Mouse (Mus musculus) spleen, postnatal 14 days (tissue): ENCODE measurements around the gene Tnfsf12.

Source experiments
- DNase-seq, 2 experiments: peaks; one replicate each; pipeline ENCODE4 v3.0.0; 2021 to 2022; ENCODE audit warnings: low spot score in 2 of 2

Gene Tnfsf12

DNA sequence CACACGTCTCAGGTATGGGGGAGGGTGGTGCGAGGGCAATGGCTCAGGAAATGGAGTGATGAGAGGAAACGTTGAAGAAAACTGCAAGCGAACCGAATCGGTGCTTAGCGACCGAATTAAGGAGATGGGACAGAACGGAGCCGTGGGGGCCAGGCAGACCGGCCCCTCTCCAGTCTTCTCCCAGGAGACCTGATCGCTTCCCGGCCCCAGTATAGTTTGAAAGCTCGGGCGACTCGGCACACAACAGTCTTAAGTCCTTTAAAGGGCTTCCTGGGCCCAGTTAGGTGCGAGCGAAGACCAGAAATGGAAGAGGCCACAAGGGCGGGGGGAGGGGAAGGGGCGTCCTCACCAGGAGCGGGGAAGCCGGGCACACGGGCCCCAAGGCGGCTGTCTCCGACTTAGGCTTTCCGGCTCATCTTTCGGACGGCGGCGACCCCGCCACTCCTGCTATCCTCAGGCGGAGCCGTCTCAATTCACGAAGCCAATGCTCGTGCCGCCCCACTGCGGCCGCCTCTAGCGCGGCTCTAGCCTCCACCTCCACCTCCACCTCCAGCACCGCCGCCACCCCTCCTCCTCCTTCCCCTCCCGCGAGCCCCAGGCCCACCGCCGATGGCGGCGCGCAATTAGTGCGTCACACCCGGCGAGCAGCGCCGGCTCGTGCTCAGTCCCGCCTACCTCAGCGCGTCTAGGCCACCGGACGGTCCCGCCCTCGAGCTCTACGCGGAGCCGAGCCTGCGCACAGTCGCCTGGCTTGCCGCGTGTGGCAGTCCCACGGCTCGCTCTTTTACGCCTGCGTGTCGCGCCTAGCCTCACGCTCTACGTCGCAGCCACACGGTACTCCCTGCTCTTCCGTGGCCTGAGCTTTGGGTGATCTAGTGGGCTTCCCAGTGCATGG, 14.1 kb downstream of the Tnfsf12 start, which contains the start of gene Senp3:
Gene Senp3 (minus strand): TSS at position 771 of the 895 bp plus-strand sequence.
- peak; percentile 89 to 96 for DNase-seq

DNA sequence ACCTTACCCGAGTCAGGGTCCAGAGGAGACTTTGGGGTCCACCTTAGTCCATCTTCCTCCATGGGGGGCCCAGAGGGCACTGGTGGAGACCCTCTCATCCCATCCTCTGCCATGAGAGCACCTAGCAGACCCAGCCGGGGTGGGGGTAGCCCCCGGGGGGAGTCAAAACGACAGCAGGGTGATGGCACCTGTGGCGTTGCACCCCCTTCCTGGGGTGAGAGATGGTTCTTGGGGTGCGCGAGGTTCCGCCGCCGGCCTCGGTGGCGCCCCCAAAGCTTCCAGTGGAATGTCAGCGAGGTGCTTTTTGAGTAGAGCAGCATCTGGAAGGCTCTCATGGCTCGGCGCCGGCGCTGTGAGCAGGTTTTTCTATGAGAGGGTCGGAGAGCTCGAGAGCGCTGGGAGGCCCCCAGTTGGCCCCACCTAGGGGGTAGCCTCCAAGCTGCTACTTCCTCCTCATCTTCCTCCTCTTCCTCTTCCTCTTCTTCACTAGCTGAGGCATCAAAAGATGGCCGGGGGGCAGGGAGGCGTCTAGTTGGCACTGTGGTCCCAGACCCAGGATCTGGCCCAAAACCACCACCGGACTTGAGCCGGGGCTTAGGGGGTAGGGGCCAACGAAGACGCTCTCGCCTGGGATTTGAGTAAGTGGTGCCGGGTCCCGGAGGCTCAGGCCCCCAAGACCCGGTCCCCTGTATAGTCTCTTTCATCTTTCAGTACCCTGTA, 15.4 kb downstream of the Tnfsf12 start:
- no peak for DNase-seq

DNA sequence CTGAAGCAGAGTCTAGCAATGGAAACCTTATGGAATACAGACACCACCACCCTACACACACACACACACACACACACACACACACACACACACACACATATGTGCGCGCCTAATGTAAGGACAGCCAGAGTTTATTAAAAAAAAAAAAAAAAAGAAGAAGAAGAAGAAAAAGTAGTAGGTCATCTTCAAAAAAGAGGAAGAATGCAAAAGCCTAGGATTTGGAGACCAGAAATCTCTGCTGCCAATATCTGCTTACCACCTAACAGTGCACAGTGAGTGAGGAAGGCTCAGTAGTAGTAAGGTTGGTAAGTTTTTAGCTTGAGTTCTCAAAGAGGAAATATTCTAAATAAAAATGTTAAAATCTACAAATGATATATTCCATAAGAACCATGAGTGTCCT, 16.5 kb downstream of the Tnfsf12 start:
- no peak for DNase-seq

DNA sequence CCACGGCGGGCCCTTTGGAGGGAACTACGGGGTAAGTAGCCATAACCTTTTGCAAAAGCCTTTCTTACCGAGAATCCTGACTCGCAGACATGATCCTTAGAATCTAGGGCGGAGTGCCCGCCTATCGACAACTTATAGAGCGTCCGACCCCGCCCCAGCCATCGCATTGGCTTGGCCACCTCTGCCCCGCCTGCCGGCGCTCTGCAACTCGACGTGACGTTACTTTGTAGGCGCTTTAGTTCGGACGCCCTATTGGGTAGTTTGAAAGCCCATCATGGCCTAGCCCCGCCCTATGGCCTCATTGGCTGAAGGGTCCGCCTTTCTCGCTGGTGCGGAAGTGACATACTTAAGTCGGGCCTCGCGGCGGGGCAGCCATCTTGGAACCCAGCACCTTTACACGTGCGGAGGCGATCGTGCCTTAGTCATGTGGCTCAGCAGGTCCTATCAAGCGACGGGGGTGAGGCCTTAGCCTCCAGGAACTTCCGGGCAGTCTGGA, 23.4 kb downstream of the Tnfsf12 start, which contains the start of gene Eif4a1:
Gene Eif4a1 (minus strand): TSS at position 213 of the 496 bp plus-strand sequence.
- peak; percentile 98 to 99 for DNase-seq

DNA sequence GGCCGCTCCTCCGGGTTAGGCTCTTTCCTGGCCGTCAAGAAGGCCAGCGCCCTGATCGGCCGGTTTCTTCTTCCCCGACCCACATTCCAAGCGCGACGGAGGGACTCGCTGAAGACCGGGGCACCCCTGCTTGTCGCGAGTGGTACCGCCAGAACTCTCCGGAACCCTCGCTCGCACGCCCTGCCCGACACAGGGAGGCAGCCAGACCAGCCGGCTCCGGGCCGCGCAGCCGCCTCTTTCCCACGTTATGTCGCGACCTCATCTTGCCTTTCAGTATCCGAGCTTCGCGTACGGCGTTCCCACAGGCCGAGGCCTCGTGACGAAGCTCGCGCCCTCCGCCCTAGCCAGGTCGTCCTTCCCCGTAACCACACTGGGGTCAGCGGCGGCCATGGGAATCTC, 23.9 kb downstream of the Tnfsf12 start:
- DNase-seq: peak in 1 of 2 experiments; percentile 36

DNA sequence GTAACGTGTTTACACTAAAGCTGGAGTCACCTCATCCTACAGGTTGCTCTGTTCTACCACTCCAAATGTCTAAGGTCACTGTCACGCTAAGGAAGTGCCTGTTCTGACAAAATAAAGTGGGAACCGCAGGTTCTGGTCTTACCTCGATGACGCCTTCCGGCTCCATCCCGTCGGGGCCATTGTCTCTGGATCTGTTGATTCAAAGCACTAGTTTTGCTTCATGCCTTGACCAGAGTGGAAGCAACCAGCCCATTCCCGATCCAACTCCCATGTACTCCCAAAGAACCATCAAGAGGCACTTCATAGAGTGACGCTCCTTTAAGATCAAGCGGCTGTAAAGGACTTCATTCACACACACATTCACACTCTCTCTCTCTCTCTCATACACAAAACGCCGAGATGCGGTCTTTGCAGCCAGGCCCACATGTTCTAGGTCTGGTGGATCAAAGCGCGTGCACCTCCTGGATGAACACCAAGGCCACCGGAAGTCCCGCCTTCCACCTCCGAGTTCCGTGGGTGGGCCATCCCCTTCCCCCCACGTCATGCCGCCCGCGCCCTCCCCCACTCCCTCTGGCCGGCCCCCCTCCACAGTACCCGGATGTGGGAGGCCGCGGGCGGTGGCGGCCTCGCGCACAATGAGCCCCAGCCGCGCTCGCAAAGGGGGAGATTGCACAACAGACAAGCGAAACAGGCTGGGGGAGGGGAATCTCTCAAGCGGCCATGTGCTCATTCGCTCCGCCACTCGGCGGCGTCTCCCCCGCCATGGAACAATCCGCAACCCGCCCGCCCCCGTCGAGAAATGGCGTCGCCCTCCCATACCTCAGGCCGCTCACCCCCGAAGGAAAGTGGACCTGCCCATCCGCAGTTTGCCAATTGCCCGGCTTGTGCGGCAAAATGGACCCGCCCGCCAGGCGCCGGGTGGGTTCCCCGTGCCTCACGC, 24.6 kb downstream of the Tnfsf12 start:
- DNase-seq: peak; percentile 84 to 92

DNA sequence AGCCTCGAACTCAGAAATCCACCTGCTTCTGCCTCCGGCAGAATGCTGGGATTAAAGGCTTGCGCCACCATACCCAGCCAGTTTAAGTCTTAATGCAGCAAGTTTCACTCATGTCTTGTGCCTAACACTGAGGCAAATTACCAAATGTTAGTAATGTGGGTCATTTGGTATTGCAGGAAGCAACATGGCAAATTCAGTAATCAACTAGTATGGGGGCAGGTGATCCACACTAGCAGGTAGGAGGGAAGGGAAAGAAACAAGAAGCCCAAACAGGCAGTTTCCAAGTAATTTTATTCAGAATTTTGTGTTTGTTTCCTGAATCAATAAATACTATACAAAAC, 29.0 kb downstream of the Tnfsf12 start:
- DNase-seq: no peak

DNA sequence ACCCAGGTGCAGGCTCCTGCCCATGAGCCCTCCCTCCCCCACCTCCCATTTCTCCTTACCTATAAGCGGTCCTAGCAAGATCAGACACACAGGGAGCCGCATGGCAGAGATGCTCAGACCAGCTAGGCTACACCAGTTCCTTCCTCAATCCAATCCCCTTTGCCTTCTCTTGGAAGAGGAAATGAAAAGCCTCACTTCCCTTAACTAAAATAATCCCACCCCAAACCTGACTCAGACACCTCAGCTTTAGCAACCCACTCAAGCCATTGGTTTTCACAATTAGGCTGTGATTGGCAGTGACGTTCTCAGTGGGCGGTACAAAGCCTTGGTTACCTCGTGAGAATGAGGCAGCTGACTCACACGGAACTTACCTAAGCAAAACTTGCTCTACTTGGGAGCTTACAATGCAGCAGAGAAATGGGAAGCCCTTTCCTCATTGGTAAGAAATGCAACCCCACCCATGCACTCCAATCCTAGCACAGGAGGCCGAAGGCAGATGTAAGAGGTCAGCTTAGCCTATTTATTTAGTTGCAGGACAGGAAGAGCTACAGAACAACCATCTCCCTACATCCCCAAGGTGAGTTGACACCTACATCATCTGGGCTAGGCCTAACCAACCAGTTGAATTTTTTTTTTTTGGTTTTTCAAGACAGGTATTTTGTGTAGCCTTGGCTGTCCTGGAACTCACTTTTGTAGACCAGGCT, 29.5 kb downstream of the Tnfsf12 start, which contains the start of gene Cd68:
Gene Cd68 (minus strand): TSS at position 193 of the 704 bp plus-strand sequence.
- peak in 1 of 2 experiments; percentile 45 for DNase-seq

DNA sequence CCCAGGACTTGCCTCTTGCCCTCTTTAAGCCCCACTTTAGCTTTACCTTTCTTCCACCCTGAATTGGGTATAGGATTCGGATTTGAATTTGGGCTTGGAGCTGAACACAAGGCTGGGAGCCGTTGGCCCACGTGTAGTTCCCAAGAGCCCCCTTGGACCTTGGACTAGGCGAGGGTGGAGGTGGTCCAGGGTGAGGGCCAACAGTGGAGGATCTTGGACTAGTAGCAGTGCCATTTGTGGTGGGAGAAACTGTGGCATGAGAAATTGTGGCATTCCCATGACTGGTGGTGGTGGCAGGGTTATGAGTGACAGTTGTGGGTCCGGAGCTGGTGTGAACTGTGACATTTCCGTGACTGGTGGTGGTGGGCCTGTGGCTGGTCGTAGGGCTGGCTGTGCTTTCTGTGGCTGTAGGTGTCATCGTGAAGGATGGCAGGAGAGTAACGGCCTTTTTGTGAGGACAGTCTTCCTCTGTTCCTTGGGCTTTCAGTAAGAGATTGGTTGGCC, 30.1 kb downstream of the Tnfsf12 start:
- no peak for DNase-seq

DNA sequence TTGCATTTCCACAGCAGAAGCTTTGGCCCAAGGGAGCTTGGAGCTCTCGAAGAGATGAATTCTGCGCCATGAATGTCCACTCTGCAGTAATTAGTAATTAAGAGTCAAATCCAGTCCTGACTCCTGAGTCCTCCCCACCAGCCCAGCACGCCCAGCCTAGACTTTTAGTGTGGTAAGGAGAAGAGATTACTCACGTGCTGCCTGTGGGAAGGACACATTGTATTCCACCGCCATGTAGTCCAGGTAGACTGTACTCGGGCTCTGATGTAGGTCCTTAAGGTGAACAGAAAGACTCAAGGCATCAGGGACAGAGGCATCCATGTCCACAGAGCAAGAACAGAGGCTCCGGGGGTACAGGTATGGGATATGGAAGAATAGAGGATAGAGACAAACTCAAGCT, 30.8 kb downstream of the Tnfsf12 start:
- no peak for DNase-seq

DNA sequence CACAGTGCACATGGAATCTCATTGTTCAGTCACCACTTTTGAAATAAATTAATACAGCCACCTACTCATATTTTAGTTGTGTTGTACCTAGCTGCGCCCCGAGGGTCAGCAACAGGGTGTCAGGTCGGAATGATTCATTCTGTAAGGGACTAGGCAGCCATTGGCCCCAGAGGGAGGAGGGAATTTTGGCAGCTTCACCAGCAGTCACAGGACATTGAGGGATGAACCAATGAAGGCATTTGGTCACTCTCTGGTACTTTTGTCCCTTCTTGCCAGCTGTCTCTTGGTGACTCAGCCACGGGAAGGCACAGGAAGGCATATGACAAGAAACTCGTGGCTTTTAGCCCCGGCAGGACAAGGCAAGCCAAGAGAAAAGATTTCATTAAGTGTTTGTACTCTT, 31.9 kb downstream of the Tnfsf12 start:
- no peak for DNase-seq

DNA sequence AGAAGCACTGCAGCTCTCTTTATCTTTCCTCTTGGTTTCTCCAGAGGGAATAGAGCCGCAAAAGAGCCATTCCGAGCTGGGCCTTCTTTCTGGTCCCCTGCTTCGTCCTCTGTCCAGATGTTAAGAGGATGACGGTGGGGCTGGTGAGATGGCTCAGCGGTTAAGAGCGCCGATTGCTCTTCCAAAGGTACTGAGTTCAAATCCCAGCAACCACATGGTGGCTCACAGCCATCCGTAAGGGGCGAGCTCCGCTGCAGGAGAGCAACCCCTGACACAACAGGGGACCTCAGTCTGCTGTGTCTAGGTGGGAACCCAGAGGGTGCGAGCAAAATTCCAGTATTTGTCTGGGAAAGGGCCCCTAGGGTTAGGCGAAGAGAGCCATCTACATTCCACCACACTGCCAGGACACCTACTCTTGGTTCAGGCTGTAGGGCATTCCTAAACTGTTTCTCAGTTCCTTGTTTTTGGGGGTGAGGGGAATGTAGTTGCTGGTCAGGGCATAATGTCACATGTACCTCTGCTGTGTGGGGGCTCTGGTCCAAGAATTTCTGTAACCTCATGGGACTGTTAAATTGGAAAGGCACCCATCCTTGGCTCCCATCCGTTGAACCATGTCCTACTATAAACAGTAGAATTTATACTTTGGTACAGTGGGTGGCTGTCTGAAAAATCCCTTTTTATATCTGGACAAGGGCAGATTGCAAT, 32.5 kb downstream of the Tnfsf12 start:
- DNase-seq: no peak

DNA sequence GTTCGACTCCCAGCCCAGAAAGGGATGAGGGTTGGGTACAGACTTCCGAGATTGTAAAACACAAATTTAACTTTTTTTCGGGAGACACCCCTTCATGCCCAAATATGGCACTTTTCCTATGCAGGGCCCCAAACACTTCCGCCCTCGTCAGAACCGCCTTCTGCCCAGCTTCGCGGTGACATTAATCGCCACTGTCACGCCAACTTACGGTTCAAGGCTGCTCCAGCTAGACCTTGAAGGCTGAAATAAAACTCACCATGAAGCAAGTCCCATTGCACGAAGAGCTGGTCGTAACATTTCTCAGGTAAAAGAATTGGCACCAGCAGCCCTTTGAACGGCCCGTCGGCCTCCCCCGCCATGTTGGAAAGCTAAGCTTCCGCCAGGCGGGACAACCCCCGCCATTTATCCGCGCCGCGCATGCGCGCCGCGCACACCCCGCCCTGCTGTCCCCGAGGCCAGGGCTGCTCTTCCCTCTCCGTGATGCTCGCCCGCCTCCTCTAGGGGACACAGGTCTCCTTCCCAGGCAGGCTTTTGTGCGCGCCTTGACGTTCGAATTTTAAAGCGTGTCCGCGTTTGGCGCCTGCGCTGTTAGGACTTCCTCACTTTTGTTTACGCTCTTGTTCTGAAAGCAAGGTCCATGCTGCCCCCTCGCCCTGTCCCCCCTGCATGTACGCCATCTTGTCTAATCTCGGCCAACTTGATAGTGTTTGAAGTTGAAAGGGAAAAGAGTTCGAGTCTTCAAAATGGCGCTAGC, 33.3 kb downstream of the Tnfsf12 start, which contains the start of gene Mpdu1:
Gene Mpdu1 (minus strand): TSS at position 430 of the 754 bp plus-strand sequence.
- peak; percentile 83 to 90 for DNase-seq

DNA sequence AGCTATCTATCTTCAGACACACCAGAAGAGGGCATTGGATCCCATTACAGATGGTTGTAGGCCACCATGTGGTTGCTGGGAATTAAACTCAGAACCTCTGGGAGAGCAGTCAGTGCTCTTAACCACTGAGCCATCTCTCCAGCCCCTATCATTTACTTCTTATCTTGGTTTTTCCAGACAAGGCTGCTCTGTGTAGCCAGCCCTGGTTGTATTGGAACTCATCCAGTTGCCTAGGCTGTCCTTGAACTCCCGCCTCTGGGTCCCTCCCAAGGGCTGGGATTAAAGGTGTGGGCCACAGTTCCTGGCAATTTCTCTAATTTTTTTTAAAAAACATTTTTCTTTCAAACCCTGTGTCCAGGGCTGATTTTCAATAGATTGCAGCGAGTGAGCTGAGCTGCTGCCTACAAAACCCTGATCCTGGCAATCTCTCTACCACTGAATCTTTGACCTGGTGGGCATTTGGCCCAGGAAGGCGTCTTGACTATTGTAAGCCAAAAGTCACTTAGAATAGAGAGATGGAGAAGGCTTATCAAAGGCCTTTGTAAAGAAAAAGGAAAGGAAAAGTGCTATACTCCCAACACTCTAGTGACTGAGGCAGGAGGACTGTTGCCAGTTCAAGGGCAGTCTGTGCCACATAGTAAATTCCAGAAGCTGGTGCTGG, 34.3 kb downstream of the Tnfsf12 start:
- no peak for DNase-seq

DNA sequence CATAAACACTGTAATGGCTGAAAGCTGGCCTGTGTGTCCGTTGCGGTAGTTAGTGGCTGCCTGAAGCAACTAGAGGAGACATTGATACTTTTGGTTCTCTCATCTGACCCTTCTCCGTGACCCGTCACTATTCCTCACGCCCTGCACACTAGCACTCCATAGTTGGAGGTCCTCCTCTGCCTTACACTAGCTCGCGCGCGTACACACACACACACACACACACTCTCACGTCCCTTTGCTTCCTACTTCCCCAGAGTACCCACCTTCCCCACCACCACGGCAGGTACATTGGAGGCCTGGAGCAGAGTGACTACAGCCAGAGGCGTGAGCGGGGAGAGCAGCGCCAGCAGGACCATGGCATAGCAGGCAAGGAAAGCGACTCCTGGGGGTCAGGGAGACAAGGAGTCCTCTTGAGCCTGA, 38.2 kb downstream of the Tnfsf12 start:
- DNase-seq: no peak

DNA sequence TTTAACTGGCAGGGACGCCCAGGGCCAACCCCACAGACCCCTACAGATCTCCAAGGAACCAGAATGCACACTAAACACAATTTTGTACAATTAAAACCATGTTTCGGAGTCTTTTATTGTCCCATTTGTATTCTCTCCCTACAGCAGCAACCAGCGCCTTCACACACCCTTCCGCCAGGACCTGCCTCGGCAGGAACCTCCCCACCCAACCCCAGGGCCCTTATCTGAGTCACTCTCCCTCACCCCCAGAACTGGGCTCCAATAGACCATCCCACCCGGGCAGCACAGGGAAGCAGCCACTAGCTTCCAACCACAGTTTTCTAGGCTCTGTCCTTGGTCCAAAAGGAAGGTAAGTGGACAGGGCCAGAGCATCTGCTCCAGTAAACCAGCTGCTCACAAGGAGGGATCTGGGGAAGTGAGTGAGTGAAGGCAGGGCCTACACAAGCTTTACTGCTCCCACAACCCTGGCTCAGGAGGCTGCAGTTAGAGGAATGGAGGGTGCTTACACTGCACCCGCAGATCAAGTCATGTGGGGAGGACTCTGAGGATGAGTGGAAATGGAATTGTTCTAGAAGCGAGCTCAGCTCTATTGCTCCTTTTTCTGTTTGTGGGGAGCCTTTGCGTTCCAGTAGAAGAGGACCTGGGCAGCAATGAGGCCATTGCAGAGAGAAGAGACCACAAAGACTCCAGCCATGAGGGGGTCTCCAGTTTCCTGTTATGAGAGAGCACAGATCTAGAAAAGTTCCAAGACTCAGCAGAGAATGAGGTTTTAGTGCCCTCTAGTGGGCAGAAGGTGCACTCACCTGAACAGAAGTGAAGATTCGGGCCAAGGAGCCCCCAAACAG, 38.8 kb downstream of the Tnfsf12 start:
- peak in 1 of 2 experiments; percentile 49 for DNase-seq

DNA sequence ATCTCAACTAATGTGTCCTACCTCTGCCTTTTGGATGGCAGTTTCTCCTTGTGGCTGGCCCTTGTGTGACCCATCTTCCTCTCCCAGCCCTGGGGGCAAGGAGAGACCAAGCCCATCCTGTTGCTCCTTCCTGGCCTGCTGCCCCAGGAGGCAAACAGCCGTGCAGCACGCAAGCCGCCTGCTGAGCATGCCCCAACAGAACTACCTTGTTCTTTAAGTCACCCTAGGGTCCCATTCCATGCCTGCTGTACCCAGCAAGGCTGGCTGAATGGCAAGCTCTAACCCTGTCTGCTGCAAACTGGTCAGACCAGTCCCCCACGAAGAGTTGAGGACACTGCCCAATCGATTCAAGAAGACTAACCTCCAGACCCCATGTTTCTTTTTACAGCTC, 39.6 kb downstream of the Tnfsf12 start:
- DNase-seq: no peak
